Mouse (Mus musculus): Measurements from ENCODE around the gene Emp2. TPM values are rescaled to one million over a fixed set of nuclear protein-coding genes. Genes with fewer than 3 reads are reported as not detected.

The Emp2 gene
- polyA plus RNA-seq, 1 experiment from 2014 or later: 3.1 TPM

DNA sequence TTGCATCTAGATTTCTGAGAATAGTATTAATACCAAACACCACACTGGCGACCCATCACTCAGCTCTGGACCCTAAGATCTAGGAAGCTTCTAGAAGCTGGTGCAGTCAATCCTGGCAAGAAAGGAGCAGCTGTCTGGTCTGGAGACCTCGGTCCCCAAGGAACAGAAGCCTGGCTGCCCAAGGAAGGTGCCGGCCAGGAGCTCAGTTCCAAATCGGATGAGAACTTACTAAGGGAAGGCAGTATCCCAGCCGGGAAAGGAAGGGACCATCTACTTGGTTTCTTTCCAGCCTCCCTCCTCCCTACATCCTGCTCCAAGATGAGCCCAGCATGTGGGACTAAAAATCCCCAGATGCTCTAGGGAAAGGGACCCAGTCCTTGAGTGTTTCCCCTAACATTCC is 3.3 kb downstream of the Emp2 start:
- ATAC-seq (replicated peaks; ENCODE audit: low FRiP score) (no peak), DNase-seq (ENCODE audit: low spot score) (no peak)
- peaks cover 5% of the 10 kb centered on the region; the same call in 1 of the 2 replicates for H3K4me1 ChIP-seq (replicated peaks; ENCODE audit: control insufficient read depth, insufficient read depth, low read length)
- H3K27me3 ChIP-seq (ENCODE audit: control insufficient read depth, insufficient read depth, low read length): peaks cover 4% of the 10 kb centered on the region
- no peak overlapping the region for H3K9ac ChIP-seq (ENCODE audit: low read length)
- no peak overlapping the region for H3K4me2 ChIP-seq (ENCODE audit: low read depth, low read length, severe bottlenecking)
- H3K9me3 ChIP-seq (ENCODE audit: control insufficient read depth, low read length): no peaks in the 10 kb centered on the region
- no peak overlapping the region for H3K27ac ChIP-seq (ENCODE audit: low read depth, low read length)
- WGBS: 83% methylated on average over 5 of the region's 5 CpGs
- H3K4me3 ChIP-seq (ENCODE audit: low read depth, low read length): no peak overlapping the region
- no peaks in the 10 kb centered on the region for H3K36me3 ChIP-seq (ENCODE audit: control insufficient read depth, insufficient read depth, low read length)

DNA sequence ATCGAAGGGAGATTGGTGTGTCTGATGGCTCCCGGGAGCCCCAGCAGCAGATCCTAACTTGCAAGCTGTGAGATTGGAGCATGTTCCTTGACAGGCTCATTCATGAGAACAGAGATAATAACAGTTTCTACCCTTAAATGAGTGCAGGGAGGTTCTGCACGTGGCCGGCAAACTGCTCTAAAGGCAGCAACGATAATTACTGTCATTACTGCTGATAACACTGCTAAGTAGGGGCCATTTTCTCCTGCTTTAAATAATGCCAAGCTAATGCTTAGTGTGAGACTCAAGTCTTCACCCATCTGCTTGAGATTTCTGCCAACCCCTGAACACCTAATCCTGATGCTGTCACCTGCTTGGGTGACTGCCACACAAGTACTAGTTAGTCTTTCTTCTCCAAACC is 6.4 kb downstream of the Emp2 start:
- 79% methylated on average over 5 of the region's 5 CpGs for WGBS
- Histone ChIP-seq H3K27me3 (ENCODE audit: control insufficient read depth, insufficient read depth, low read length) (no peaks in the 10 kb centered on the region), H3K27ac (ENCODE audit: low read depth, low read length) (no peak overlapping the region), H3K36me3 (ENCODE audit: control insufficient read depth, insufficient read depth, low read length) (no peaks in the 10 kb centered on the region), H3K4me1 (replicated peaks; ENCODE audit: control insufficient read depth, insufficient read depth, low read length) (no peaks in the 10 kb centered on the region), H3K9me3 (ENCODE audit: control insufficient read depth, low read length) (no peaks in the 10 kb centered on the region), H3K4me3 (ENCODE audit: low read depth, low read length) (no peak overlapping the region), H3K4me2 (ENCODE audit: low read depth, low read length, severe bottlenecking) (no peak overlapping the region), H3K9ac (ENCODE audit: low read length) (no peak overlapping the region)
- no peak for DNase-seq (ENCODE audit: low spot score)
- no peak for ATAC-seq (replicated peaks; ENCODE audit: low FRiP score)

DNA sequence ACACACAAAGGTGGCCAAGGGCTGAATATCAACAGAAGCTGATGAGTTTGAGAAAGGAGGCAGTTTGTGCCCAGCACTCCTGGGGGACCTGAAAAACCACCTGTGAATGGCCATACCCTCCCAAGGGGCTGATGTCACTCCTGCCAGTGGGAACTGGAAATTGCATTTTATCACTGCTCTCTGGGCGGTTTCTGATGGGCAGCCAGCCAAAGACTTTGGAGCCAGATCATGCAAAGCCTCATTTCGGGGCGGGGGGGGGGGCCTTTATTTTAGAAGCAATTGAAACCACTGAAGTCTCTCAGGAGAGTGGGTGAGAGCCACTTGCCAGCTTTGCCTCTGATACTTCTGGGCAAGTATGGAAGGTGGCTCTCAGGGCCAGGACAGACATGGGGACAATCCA is 7.7 kb downstream of the Emp2 start:
- Histone ChIP-seq H3K27ac (ENCODE audit: low read depth, low read length) (no peak overlapping the region), H3K4me2 (ENCODE audit: low read depth, low read length, severe bottlenecking) (no peak overlapping the region), H3K9ac (ENCODE audit: low read length) (no peak overlapping the region), H3K36me3 (ENCODE audit: control insufficient read depth, insufficient read depth, low read length) (no peaks in the 10 kb centered on the region), H3K4me3 (ENCODE audit: low read depth, low read length) (no peak overlapping the region), H3K4me1 (replicated peaks; ENCODE audit: control insufficient read depth, insufficient read depth, low read length) (no peaks in the 10 kb centered on the region), H3K27me3 (ENCODE audit: control insufficient read depth, insufficient read depth, low read length) (no peaks in the 10 kb centered on the region), H3K9me3 (ENCODE audit: control insufficient read depth, low read length) (no peaks in the 10 kb centered on the region)
- ATAC-seq (replicated peaks; ENCODE audit: low FRiP score) (no peak), DNase-seq (ENCODE audit: low spot score) (no peak)
- WGBS: 86% methylated on average over 3 of the region's 3 CpGs

DNA sequence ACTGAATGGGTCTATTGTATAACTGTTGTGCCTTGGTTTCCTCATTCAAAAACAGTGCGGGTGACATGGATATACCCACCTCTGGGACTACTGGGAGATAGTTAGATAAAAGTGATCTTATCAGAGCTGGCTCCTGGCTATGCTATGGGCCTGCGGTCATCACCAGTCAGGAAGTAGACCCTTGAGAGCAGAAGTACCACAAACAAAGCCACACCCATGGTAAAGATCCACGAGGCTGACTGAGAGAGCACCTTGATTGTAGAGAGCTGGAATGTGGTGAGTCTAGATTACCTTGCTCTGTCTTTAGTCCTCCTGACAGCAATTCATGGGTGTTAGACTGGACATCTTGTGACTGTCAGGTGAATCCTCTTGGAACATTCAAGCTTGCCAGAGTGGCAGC is 12.4 kb downstream of the Emp2 start:
- DNase-seq (ENCODE audit: low spot score) (no peak), ATAC-seq (replicated peaks; ENCODE audit: low FRiP score) (no peak)
- no peak overlapping the region for H3K27ac ChIP-seq (ENCODE audit: low read depth, low read length)
- H3K4me3 ChIP-seq (ENCODE audit: low read depth, low read length): no peak overlapping the region
- H3K36me3 ChIP-seq (ENCODE audit: control insufficient read depth, insufficient read depth, low read length): no peaks in the 10 kb centered on the region
- WGBS: 85% methylated on average over 3 of the region's 3 CpGs
- no peaks in the 10 kb centered on the region for H3K9me3 ChIP-seq (ENCODE audit: control insufficient read depth, low read length)
- no peak overlapping the region for H3K9ac ChIP-seq (ENCODE audit: low read length)
- no peaks in the 10 kb centered on the region for H3K27me3 ChIP-seq (ENCODE audit: control insufficient read depth, insufficient read depth, low read length)
- H3K4me2 ChIP-seq (ENCODE audit: low read depth, low read length, severe bottlenecking): no peak overlapping the region
- no peaks in the 10 kb centered on the region for H3K4me1 ChIP-seq (replicated peaks; ENCODE audit: control insufficient read depth, insufficient read depth, low read length)

DNA sequence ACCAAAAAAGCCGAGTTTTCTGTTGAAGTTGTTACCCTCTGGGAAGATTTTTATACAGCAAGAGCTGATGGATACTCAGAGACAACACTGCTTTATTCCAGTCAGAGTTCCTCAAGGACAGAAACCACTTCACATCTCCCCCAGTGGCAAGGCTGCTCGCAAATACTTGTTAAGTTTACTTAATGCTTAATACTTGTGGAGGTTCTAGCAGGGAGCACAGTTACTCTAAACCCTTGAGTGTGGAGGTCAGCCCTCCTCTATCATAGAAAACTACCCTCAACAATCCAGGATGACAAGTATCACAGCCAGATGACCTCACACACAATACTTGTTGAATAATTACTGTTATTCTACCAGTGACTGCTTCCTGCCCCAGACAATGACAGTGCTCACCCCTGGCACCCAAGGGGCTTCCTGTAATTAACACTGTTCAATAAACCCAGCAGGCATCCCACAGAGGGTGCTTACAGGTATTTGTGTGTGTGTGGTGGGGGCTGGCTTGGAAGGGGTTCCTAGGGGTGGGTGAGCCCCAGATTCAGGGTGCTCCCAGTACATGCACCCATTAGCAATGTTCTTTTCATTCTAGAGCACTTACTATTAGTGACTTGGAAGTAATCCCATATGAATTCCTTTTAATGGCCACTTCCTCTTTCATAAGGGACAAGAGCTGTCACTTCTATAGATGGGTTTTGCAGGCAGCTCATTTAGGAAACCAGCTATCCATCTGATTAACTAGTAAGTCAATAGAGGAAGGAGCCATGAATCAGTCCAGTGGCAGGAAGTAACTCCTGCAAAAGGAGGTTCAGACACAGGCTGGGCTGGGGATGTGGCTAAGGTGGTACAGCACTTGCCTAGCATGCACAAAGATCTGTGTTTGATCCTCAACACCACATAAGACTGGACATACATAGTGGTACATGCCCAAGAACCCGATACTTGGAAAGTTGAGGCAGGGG is 13.3 kb downstream of the Emp2 start:
- 76% methylated on average over 3 of the region's 3 CpGs for WGBS
- no peaks in the 10 kb centered on the region for H3K9me3 ChIP-seq (ENCODE audit: control insufficient read depth, low read length)
- H3K27me3 ChIP-seq (ENCODE audit: control insufficient read depth, insufficient read depth, low read length): no peaks in the 10 kb centered on the region
- no peaks in the 10 kb centered on the region for H3K36me3 ChIP-seq (ENCODE audit: control insufficient read depth, insufficient read depth, low read length)
- ATAC-seq (replicated peaks; ENCODE audit: low FRiP score): no peak
- no peak overlapping the region for H3K9ac ChIP-seq (ENCODE audit: low read length)
- H3K27ac ChIP-seq (ENCODE audit: low read depth, low read length): no peak overlapping the region
- no peak overlapping the region for H3K4me3 ChIP-seq (ENCODE audit: low read depth, low read length)
- no peaks in the 10 kb centered on the region for H3K4me1 ChIP-seq (replicated peaks; ENCODE audit: control insufficient read depth, insufficient read depth, low read length)
- H3K4me2 ChIP-seq (ENCODE audit: low read depth, low read length, severe bottlenecking): no peak overlapping the region
- DNase-seq (ENCODE audit: low spot score): no peak

DNA sequence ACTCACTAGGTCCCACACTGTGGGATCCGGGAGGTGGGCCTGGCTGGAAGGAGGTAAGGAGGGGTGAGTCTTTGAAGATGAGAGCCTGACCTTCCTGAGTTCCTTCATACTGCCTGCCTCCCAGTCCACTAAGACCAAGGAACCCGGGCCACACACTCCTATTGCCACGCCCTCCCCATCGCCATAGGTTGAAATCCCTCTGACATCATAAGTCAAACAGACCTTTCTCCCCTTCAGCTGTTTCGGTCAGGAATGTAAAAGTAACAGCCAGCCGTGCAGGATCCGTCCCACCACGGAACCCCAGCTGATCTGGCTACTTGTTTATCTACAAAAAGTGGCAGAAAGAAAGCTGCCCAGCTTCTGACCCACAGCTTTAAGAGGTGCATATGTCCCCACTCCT is 14.1 kb downstream of the Emp2 start:
- H3K27ac ChIP-seq (ENCODE audit: low read depth, low read length): no peak overlapping the region
- ATAC-seq (replicated peaks; ENCODE audit: low FRiP score): no peak
- WGBS: 44% methylated on average over 8 of the region's 8 CpGs
- DNase-seq (ENCODE audit: low spot score): no peak
- H3K36me3 ChIP-seq (ENCODE audit: control insufficient read depth, insufficient read depth, low read length): no peaks in the 10 kb centered on the region
- no peaks in the 10 kb centered on the region for H3K9me3 ChIP-seq (ENCODE audit: control insufficient read depth, low read length)
- no peaks in the 10 kb centered on the region for H3K27me3 ChIP-seq (ENCODE audit: control insufficient read depth, insufficient read depth, low read length)
- no peak overlapping the region for H3K4me2 ChIP-seq (ENCODE audit: low read depth, low read length, severe bottlenecking)
- no peaks in the 10 kb centered on the region for H3K4me1 ChIP-seq (replicated peaks; ENCODE audit: control insufficient read depth, insufficient read depth, low read length)
- H3K4me3 ChIP-seq (ENCODE audit: low read depth, low read length): no peak overlapping the region
- H3K9ac ChIP-seq (ENCODE audit: low read length): no peak overlapping the region

DNA sequence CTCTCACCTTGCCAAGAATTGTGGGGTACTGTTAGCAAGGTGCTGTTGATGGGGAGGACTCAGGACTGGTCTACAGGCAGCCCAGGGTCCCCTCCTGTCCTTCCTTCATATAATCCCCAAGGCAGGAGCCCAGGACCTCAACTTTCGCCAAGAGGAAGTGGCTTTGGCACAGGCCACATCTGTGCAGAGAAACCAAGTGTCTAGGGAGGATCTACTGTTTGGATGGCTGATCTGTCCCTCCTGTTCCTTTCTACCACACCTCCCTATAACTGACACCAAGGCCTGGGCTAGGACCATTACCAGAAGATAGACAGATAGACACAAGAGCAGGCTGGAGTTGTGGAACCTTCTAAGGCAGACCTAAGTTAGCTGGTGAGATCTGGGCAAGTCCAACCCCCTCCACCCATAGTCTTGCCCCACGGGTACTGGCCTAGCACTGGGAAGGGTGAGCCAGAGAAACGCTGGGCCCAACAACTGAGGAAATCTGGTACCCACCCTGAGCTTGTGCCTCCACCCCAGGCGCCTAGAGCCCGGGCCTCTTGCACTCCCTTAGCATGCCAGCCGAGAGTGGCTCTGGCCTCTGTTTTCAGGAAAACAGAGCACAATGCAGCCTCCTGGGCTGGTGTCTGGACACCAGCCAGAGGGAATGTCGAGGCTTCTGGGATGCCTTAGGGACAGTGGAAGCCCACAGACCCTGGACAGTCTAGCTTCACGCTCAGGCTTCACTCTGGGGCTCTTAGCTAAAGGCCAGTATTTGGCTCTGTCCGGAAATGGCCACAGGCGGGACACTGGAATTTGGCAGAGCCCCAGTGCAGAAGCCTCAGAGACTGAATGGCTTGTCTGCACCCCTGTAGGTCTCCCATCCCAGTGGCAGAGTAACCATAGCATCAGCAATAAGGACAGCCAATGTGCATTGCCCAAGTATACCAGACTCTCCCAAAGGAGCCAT is 15.8 kb downstream of the Emp2 start:
- Histone ChIP-seq H3K4me3 (ENCODE audit: low read depth, low read length) (no peak overlapping the region), H3K27me3 (ENCODE audit: control insufficient read depth, insufficient read depth, low read length) (no peaks in the 10 kb centered on the region), H3K4me2 (ENCODE audit: low read depth, low read length, severe bottlenecking) (no peak overlapping the region), H3K9ac (ENCODE audit: low read length) (no peak overlapping the region), H3K36me3 (ENCODE audit: control insufficient read depth, insufficient read depth, low read length) (no peaks in the 10 kb centered on the region), H3K9me3 (ENCODE audit: control insufficient read depth, low read length) (no peaks in the 10 kb centered on the region), H3K27ac (ENCODE audit: low read depth, low read length) (no peak overlapping the region), H3K4me1 (replicated peaks; ENCODE audit: control insufficient read depth, insufficient read depth, low read length) (no peaks in the 10 kb centered on the region)
- no peak for ATAC-seq (replicated peaks; ENCODE audit: low FRiP score)
- DNase-seq (ENCODE audit: low spot score): no peak
- 89% methylated on average over 10 of the region's 10 CpGs for WGBS

DNA sequence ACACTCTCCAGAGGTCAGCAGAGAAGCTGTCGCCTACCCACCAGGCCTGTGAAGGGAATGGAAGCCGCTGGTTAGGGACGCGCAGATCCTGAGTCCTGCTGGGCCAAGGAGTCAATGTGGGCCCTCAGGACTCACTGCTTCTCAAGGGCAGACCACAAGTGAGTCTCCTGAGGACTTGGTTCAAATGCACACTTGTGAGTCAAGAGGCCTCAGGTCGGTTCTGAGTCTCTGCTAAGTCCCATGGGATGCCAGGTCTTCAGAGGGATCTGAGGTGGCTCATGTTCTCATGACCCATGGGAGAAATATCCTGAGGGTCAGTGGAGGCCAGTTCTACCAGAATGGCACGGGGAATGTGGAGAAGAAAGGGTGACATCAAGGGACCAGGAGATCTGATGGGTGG is 25.7 kb downstream of the Emp2 start:
- H3K36me3 ChIP-seq (ENCODE audit: control insufficient read depth, insufficient read depth, low read length): no peaks in the 10 kb centered on the region

More for the DNA sequence above, 25.7 kb downstream of the Emp2 start:
- Histone ChIP-seq H3K4me3 (ENCODE audit: low read depth, low read length) (no peak overlapping the region), H3K4me2 (ENCODE audit: low read depth, low read length, severe bottlenecking) (no peak overlapping the region), H3K4me1 (replicated peaks; ENCODE audit: control insufficient read depth, insufficient read depth, low read length) (no peaks in the 10 kb centered on the region), H3K27me3 (ENCODE audit: control insufficient read depth, insufficient read depth, low read length) (no peaks in the 10 kb centered on the region), H3K9ac (ENCODE audit: low read length) (no peak overlapping the region), H3K27ac (ENCODE audit: low read depth, low read length) (no peak overlapping the region), H3K9me3 (ENCODE audit: control insufficient read depth, low read length) (no peaks in the 10 kb centered on the region)
- 87% methylated on average over 6 of the region's 6 CpGs for WGBS
- no peak for ATAC-seq (replicated peaks; ENCODE audit: low FRiP score)
- DNase-seq (ENCODE audit: low spot score): no peak

Data from forebrain, embryonic 11.5 days (tissue).